Mouse (Mus musculus): ENCODE results near the gene Mrpl51. TPM values are rescaled to one million over a fixed set of nuclear protein-coding genes. Genes with fewer than 3 reads are reported as not detected.

Gene Mrpl51
- polyA plus RNA-seq (2014; fragmentation: Illumina TruSeq; extraction: RNeasy Lipid Tissue Mini Kit (QIAGEN cat#74804); ENCODE audit: low read depth, low replicate concordance), result 111 TPM

GRCm38 (mm10) chr6:125191332-125192015 is at the start of gene Mrpl51, which contains the start of gene Ncapd2:
TSS of gene Mrpl51 (plus strand) at chr6:125191801.
TSS of gene Ncapd2 (minus strand) at chr6:125191701.

GRCm38 (mm10) chr6:125145001-125145400 is 46.6 kb upstream of the Mrpl51 start, which contains the start of gene Iffo1:
TSS of gene Iffo1 (plus strand) at chr6:125145241.

GRCm38 (mm10) chr6:125166051-125166751 is 25.4 kb upstream of the Mrpl51 start, which contains the start of gene Gapdh:
TSS of gene Gapdh (minus strand) at chr6:125166467.

GRCm38 (mm10) chr6:125215148-125215954 is 23.8 kb downstream of the Mrpl51 start, which contains the start of gene Vamp1:
TSS of gene Vamp1 (plus strand) at chr6:125215551.

GRCm38 (mm10) chr6:125231117-125232044 is 39.8 kb downstream of the Mrpl51 start, which contains the start of gene Tapbpl:
TSS of gene Tapbpl (minus strand) at chr6:125231860.

GRCm38 (mm10) chr6:125236782-125237181 is 45.2 kb downstream of the Mrpl51 start, which contains the start of gene Cd27:
TSS of gene Cd27 (minus strand) at chr6:125237010.

Other genes with a start within 250 kb of the Mrpl51 start
- gene Cops7a, start 226.3 kb upstream of the Mrpl51 start, polyA plus RNA-seq (2014; fragmentation: Illumina TruSeq; extraction: RNeasy Lipid Tissue Mini Kit (QIAGEN cat#74804); ENCODE audit: low read depth, low replicate concordance), result 26.0 TPM
- gene Pianp, start 195.1 kb upstream of the Mrpl51 start, polyA plus RNA-seq (2014; fragmentation: Illumina TruSeq; extraction: RNeasy Lipid Tissue Mini Kit (QIAGEN cat#74804); ENCODE audit: low read depth, low replicate concordance), result not detected
- gene Zfp384, start 182.7 kb upstream of the Mrpl51 start, polyA plus RNA-seq (2014; fragmentation: Illumina TruSeq; extraction: RNeasy Lipid Tissue Mini Kit (QIAGEN cat#74804); ENCODE audit: low read depth, low replicate concordance), result 20.3 TPM
- 25.3 TPM for gene Ing4, start 152.0 kb upstream of the Mrpl51 start, polyA plus RNA-seq (2014; fragmentation: Illumina TruSeq; extraction: RNeasy Lipid Tissue Mini Kit (QIAGEN cat#74804); ENCODE audit: low read depth, low replicate concordance)
- gene Acrbp, start 142.1 kb upstream of the Mrpl51 start, polyA plus RNA-seq (2014; fragmentation: Illumina TruSeq; extraction: RNeasy Lipid Tissue Mini Kit (QIAGEN cat#74804); ENCODE audit: low read depth, low replicate concordance), result 3.6 TPM
- gene Lpar5, start 123.9 kb upstream of the Mrpl51 start, polyA plus RNA-seq (2014; fragmentation: Illumina TruSeq; extraction: RNeasy Lipid Tissue Mini Kit (QIAGEN cat#74804); ENCODE audit: low read depth, low replicate concordance), result 3.2 TPM
- gene Chd4, start 95.8 kb upstream of the Mrpl51 start, polyA plus RNA-seq (2014; fragmentation: Illumina TruSeq; extraction: RNeasy Lipid Tissue Mini Kit (QIAGEN cat#74804); ENCODE audit: low read depth, low replicate concordance), result 61.0 TPM
- gene Nop2, start 59.9 kb upstream of the Mrpl51 start, polyA plus RNA-seq (2014; fragmentation: Illumina TruSeq; extraction: RNeasy Lipid Tissue Mini Kit (QIAGEN cat#74804); ENCODE audit: low read depth, low replicate concordance), result 1.4 TPM
- gene Iffo1, start 46.6 kb upstream of the Mrpl51 start, polyA plus RNA-seq (2014; fragmentation: Illumina TruSeq; extraction: RNeasy Lipid Tissue Mini Kit (QIAGEN cat#74804); ENCODE audit: low read depth, low replicate concordance), result 1.6 TPM
- gene Gapdh, start 25.3 kb upstream of the Mrpl51 start, polyA plus RNA-seq (2014; fragmentation: Illumina TruSeq; extraction: RNeasy Lipid Tissue Mini Kit (QIAGEN cat#74804); ENCODE audit: low read depth, low replicate concordance), result 73.5 TPM
- 5.5 TPM for gene Ncapd2, start 100 bp upstream of the Mrpl51 start, polyA plus RNA-seq (2014; fragmentation: Illumina TruSeq; extraction: RNeasy Lipid Tissue Mini Kit (QIAGEN cat#74804); ENCODE audit: low read depth, low replicate concordance)
- gene Vamp1, start 23.8 kb downstream of the Mrpl51 start, polyA plus RNA-seq (2014; fragmentation: Illumina TruSeq; extraction: RNeasy Lipid Tissue Mini Kit (QIAGEN cat#74804); ENCODE audit: low read depth, low replicate concordance), result 16.1 TPM
- gene Tapbpl, start 40.1 kb downstream of the Mrpl51 start, polyA plus RNA-seq (2014; fragmentation: Illumina TruSeq; extraction: RNeasy Lipid Tissue Mini Kit (QIAGEN cat#74804); ENCODE audit: low read depth, low replicate concordance), result 9.3 TPM
- gene Cd27, start 45.2 kb downstream of the Mrpl51 start, polyA plus RNA-seq (2014; fragmentation: Illumina TruSeq; extraction: RNeasy Lipid Tissue Mini Kit (QIAGEN cat#74804); ENCODE audit: low read depth, low replicate concordance), result not detected
- not detected for gene Tuba3a, start 94.2 kb downstream of the Mrpl51 start, polyA plus RNA-seq (2014; fragmentation: Illumina TruSeq; extraction: RNeasy Lipid Tissue Mini Kit (QIAGEN cat#74804); ENCODE audit: low read depth, low replicate concordance)
- gene Ltbr, start 122.1 kb downstream of the Mrpl51 start, polyA plus RNA-seq (2014; fragmentation: Illumina TruSeq; extraction: RNeasy Lipid Tissue Mini Kit (QIAGEN cat#74804); ENCODE audit: low read depth, low replicate concordance), result 0.95 TPM
- 22.6 TPM for gene Scnn1a, start 128.9 kb downstream of the Mrpl51 start, polyA plus RNA-seq (2014; fragmentation: Illumina TruSeq; extraction: RNeasy Lipid Tissue Mini Kit (QIAGEN cat#74804); ENCODE audit: low read depth, low replicate concordance)
- gene Tnfrsf1a, start 157.6 kb downstream of the Mrpl51 start, polyA plus RNA-seq (2014; fragmentation: Illumina TruSeq; extraction: RNeasy Lipid Tissue Mini Kit (QIAGEN cat#74804); ENCODE audit: low read depth, low replicate concordance), result 5.8 TPM
- gene Plekhg6, start 189.0 kb downstream of the Mrpl51 start, polyA plus RNA-seq (2014; fragmentation: Illumina TruSeq; extraction: RNeasy Lipid Tissue Mini Kit (QIAGEN cat#74804); ENCODE audit: low read depth, low replicate concordance), result 0.66 TPM